Mouse (Mus musculus) thymus, adult 18-20 months (tissue): ENCODE data around the gene Sema4g.
A peak's percentile ranks its signal among the peaks of the same experiment; 100 is the strongest.

Source experiments
- DNase-seq, 2 experiments: peaks; one replicate each; pipeline ENCODE4 v3.0.0; 2022; ENCODE audit warnings: mixed read lengths in 2 of 2

The Sema4g gene

GRCm38 (mm10) chr19:45003740-45004516 is 15.0 kb downstream of the Sema4g start:
- no peak for DNase-seq

- DNase-seq, result peak in 1 of 2 experiments; percentile 41
Measured at GRCm38 (mm10) chr19:45005444-45005843, 16.5 kb downstream of the Sema4g start, which contains the start of gene Twnk. Twnk (plus strand) TSS chr19:45005663.

DNA sequence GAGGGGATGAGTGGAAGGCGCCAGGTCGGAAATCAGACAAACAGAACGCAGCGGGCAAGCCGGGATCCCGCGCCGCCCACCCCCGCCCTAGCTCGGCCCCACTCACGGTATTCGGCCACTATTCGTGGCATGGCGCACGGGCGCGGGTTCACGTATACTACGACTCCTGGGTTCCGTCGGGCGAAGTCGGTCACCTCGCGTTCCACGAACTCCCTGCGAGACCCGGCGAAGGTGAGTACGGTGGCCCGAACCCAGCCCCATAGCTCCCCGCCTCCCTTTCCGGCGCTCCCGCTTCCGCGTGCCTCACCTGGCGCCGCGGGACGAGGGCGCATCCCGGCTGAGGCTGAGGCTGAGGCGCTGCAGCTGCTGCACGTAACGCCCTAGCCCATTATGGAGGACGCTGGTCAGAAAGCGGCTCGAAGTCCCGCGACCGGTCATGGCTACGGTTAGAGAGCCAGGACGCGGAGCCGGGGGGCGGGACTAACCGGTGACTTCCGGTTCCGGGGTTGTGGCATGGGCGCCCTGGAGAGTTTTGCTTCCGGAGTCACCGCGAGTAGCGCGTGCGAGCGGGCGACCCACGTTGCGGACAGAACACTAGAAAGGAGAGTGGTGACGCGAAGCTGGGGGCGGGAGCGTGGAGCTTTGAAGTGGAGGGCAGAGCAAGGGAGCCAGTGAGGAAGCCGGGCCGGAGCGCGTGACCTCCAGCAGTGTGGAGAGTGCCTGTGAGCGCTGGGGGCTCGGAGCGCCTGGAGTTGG is 17.2 kb downstream of the Sema4g start, which contains the start of gene Mrpl43:
Mrpl43 (minus strand) TSS at position 486 of the 756 bp plus-strand sequence.
- peak; percentile 87 to 92 for DNase-seq

DNA sequence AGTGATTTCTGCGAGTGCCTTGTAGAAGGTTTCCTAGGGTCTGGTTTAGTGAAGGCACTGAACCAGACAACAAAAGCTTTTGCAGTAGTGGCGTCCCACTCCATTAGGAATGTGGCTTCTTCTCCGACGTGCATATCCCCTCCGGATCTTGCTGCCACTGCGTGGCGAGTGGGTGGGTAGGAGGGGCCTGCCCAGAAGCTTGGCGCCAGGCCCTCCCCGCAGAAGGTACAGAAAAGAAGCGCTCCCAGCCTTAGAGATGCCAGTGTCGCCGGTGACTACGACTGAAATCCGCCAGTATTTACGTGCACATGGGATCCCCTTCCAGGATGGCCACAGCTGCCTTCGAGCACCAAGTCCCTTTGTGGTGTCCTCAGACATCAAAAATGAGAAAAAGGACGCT is 18.1 kb downstream of the Sema4g start:
- DNase-seq, result peak in 1 of 2 experiments; percentile 25

DNA sequence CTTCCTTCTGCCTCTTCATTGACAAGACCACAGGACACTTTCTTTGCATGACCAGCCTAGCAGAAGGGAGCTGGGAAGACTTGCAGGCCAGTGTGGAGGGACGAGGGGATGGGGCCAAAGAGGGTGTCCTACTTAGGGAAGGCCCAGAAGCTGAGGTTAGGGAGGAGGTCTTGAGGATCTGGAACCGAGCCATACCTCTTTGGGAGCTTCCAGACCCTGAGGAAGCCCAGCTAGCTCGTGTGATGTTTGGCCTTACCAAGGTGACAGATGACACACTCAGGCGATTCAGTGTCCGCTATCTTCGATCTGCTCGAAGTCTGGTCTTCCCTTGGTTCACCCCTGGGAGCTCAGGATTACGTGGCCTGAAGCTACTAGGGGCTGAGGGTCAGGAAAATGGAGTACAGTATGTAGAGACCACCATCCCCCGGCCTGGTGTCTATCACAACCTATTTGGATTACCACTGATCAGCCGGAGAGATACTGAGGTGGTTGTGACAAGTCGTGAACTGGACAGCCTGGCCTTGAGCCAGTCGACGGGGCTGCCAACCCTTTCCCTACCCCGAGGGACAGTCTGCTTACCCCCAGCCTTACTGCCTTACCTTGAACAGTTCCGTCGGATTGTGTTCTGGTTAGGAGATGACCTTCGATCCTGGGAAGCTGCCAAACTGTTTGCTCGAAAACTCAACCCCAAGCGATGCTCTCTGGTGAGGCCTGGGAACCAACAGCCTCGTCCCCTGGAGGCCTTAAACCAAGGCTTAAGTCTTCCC is 18.7 kb downstream of the Sema4g start:
- DNase-seq, result no peak

DNA sequence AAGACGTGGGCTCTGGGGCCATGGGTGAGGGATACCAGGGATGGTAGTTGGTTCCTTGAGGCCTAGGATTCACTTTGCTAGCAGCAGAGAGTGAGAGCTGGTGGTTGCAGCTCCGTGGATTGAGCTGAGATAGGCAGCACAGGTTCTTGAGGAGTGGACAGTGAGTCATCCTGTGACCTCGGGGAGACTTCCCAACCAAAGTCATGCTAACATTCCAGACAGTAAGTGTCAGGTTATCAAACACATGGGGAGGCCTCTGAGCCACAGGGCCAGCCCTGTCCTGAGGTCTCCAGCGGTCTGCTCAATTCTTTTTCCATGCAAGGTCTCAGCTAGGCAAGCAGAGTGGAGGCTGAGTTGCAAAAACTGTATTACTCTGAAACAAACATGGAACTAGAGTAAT is 21.7 kb downstream of the Sema4g start:
- no peak for DNase-seq

GRCm38 (mm10) chr19:45012219-45012618 is 23.3 kb downstream of the Sema4g start:
- DNase-seq, result no peak

- DNase-seq, result no peak
Measured at GRCm38 (mm10) chr19:45012636-45013035, 23.7 kb downstream of the Sema4g start.

- DNase-seq, result no peak
Measured at GRCm38 (mm10) chr19:45013581-45014225, 24.8 kb downstream of the Sema4g start.

DNA sequence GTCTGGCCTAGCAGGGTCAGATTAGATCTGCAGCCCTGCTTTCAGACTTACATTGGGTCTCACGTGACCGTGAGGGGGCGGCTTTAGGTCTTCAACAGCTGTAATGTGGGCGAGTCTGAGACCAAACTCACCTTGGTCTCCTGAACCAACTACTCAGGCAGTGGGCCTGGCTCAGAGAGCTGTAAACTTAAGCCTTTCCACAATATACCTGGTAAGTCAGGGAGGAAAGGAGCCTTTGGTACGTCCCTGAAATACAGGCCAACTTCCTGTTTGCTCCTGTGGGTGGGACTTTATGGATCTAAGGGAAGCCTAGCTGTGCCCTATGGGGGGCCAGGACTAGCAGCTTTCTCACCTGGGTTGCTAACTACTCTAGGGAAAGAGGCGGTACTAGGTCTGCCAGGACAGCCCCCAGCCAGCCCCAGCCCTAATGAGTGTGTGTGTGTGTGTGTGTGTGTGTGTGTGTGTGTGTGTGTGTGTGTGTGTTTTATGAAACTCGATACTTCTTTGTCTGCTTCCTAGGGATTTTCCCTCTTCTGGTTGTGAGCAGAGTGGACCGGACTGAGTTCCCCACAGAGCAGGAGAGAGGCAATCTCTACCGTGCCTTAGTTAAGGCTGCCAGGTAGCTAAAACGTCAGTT is 25.6 kb downstream of the Sema4g start, which contains the start of gene Lzts2:
Lzts2 (plus strand) TSS at position 80 of the 637 bp plus-strand sequence.
- no peak for DNase-seq

GRCm38 (mm10) chr19:45014981-45015402 is 26.1 kb downstream of the Sema4g start:
- peak in 1 of 2 experiments; percentile 32 for DNase-seq

- DNase-seq, result peak; percentile 70 to 76
Measured at GRCm38 (mm10) chr19:45015518-45016281, 26.8 kb downstream of the Sema4g start.

- no peak for DNase-seq
Measured at GRCm38 (mm10) chr19:45016341-45017215, 27.7 kb downstream of the Sema4g start.

- peak; percentile 25 to 48 for DNase-seq
Measured at GRCm38 (mm10) chr19:45017216-45017771, 28.4 kb downstream of the Sema4g start.

- no peak for DNase-seq
Measured at GRCm38 (mm10) chr19:45017909-45018308, 29.0 kb downstream of the Sema4g start.

DNA sequence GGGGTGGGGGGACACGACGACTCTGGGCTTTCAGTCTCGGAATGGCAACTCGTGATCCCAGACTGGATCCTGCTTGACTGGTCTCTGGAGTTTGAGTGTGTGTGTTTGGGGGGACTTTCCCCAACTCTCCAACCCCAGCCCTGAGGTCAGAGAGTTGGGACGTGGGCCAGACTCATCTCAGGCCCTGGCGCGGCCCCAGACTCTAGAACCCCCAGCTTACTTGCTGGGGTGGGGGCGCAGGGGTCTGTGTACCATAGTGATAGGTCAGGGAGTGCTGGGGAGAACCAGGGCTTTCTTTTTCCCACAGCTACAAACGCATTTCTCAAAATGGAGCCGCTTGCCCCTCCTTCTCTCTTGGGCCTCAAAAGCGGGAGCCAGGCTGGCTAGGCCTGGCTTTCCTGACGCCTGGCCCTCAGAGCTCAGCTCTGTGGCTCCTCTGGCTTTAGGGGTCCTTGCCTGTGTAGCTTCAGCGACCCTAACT is 29.5 kb downstream of the Sema4g start:
- no peak for DNase-seq

GRCm38 (mm10) chr19:45020348-45020747 is 31.4 kb downstream of the Sema4g start:
- DNase-seq, result no peak

DNA sequence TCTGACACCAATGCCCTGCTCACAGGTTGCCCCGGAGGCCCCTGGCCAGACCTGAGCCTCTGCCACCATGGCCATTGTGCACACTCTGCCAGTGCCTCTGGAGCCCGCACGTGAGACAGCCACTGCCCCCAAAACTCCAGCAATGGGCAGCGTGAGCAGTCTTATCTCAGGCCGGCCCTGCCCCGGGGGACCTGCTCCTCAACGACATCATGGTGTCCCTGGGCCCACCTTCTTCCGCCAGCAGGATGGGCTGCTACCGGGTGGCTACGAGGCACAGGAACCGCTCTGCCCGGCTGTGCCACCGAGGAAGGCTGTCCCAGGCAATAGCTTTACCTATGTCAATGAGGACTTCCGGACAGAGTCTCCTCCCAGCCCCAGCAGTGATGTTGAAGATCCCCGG is 32.5 kb downstream of the Sema4g start:
- DNase-seq, result no peak

GRCm38 (mm10) chr19:45023993-45024392 is 35.1 kb downstream of the Sema4g start:
- DNase-seq, result no peak

DNA sequence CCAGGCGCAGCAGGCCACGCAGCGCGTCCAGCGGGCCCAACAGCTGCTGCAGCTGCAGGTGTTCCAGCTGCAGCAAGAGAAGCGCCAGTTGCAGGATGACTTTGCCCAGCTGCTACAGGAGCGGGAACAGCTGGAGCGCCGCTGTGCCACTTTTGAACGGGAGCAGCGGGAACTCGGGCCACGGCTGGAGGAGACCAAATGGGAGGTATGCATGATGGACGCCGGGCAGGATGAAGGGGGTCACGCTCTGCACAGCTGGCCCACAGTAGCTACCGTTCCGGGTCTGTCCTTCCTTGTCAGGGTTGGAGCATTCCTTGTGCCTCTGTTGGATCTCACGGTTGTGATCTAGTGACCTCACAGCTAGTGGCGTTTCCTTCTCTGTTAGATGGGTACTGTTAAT is 35.9 kb downstream of the Sema4g start:
- DNase-seq, result no peak
